Mouse (Mus musculus) layer of hippocampus, adult 9-11 months (tissue): ENCODE measurements at regions not wholly inside any gene's neighbourhood (a gene's known extent, or its start where the extent isn't known, plus 50 kb on each side); places are given as distances from the start of the nearest gene placed in this dataset.

Source experiments
- DNase-seq: peaks from one replicate; pipeline ENCODE4 v3.0.0; 2022

- DNase-seq, result no peak
Measured at GRCm38 (mm10) chr7:40784906-40785305, 113.2 kb upstream of the Vstm2b start.

DNA sequence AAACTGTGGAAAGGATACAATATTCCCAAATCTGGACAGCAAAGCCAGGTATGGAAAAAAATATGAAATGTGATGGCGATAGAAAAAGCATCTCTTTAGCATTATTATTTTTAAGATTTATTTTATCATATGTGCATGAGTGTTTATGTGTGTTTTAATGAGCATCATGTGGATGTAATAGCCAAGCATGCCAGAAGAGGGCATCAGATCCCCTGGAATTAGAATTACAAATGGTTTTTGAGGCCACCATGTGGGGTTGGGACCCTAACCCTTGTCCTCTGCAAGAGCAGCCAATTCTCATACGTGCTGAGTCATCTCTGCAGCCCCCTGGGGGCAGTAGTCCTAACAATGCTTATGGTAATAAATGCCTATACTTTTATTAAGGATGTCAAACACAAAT lies 111.4 kb upstream of the Vstm2b start:
- no peak for DNase-seq

DNA sequence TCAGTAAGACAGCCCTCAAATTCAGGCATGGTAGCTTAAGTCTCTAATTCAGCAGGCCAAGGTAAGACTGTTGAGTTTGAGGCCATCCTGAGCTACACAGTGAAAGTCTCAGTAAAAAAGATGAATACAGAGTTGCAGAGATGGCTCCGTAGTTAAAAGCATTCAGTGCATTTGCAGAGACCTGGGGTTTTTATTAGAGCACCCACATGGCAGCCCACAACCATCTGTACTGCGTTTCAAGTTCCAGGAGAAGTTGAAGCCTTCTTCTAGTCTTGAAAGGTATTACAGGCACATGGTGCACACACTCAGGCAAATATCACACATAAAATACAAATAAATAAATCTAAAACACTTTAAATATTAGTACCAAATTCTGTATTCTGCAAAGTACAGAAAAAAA lies 109.6 kb upstream of the Vstm2b start:
- DNase-seq, result peak; percentile 31

DNA sequence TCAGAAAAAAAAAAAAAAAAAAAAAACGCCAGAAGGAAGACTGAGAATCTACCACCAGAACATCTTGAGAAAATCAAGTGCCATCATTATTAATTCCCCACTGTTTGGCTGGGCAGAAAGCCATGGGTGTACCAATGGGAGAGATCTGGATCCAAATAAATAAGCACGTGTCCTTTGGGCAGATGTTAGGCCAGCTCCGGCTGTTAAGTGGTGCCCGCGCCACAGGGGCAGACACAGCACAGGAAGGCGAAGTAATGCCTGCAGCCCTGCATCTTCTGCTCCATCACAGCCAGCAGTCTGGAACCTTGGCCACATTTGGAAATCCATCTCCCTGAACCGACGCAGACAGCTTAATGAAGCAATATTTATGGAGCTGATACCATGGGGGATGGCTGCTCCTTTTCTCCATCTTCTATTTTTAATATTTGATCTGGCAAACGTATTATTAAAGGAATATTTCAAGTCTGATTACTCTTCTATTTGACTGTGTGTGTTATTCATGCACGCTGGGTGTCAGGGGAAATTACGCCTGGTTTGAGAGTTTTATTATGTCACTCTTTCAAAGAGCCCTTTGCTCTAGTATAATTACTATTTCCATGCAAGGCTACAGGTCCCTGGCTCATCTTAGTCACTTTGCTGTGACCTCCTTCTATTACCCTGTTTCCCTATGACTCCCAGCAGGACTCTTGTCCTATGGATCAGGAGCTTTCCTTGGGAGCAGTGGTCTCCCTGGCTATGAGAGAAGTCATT lies 103.5 kb upstream of the Vstm2b start:
- no peak for DNase-seq

- no peak for DNase-seq
Measured at GRCm38 (mm10) chr7:40799794-40800193, 98.3 kb upstream of the Vstm2b start.

GRCm38 (mm10) chr7:40801291-40801690 lies 96.8 kb upstream of the Vstm2b start:
- DNase-seq, result no peak

DNA sequence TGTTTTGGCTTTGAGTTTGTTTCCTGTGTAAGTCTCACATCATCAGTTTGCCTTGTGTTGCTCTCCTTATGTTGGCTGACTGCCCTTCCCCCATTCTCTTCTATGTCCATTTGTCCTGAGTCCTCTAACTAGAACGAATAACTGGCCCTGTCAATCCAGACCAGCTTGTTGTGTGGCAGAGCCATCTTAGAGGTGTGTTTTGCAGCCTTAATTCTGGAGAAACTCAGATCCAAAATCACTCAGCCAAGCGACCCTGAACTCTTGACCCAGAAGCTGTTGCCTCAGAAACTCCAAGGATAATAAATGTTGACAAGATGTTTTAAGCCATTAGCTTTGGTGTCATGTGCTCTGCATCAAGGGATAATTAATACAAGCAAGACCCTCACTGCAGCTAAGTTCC lies 92.9 kb upstream of the Vstm2b start:
- no peak for DNase-seq

GRCm38 (mm10) chr7:40805866-40806265 lies 92.3 kb upstream of the Vstm2b start:
- no peak for DNase-seq

DNA sequence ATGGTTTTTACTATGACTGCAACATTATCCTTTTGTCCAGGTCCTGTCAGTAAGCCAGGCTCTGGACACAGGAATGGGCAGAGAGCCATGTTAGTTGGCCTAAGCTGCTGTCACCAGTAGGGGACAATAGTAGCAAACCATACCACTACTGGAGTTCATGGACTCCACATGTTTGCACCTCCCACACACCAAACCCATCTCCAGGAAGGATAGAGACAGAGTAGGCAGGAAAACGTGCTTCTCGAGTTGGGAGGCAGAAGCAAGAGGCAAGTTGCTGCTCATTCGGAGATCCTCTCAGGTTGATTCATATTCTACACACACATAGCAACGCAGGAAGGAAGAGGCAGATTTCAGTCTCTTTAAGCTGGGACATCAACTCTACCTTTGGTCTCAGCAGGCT lies 85.2 kb upstream of the Vstm2b start:
- no peak for DNase-seq

DNA sequence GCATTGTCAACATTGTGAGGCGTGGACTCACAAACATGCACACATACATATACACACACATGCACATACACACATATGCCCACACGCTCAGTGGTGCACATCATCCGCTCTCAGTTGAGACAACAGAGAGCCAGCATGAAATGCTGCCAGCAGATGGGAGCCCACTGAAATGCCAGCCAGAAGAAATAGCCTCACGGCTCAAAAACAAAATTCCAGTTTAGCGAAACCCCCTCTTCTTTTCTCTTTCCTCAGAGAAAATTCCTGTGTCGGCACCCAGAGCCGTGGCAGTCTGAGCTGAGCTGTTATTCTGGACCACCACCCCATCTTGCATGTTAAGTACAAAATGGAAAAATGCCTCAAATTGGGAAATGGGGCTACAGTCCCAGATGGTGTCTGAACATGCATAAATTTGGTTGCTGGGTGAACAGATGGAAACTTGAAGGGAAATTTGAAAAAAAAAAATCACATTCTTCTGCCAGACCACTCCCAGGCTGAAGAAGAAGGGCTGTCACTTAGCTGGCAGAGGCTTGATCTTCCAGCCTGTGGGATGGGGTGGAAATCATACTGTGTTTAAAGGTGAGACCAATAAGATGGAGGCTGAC lies 72.9 kb upstream of the Vstm2b start:
- DNase-seq, result peak; percentile 62

DNA sequence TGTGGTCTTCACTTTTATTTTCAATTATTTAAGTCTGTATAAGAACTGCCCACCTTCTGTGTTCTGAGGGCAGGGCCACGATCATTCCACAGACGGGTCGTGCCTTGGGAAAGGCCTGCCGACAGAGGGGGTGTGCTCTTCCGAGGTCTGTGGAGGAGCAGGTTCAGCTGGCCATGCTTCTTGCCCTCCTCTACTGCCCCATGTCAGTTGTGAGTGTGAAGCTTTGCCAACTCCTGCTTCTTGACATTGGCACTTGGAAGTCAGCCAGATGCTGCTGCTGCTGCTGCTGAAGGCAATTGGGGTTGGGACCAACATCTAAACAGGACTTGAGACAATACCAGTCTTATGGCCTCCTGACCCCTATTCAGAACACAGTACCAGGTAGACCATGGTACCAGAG lies 68.6 kb upstream of the Vstm2b start:
- DNase-seq, result no peak

GRCm38 (mm10) chr7:40831583-40831982 lies 66.5 kb upstream of the Vstm2b start:
- peak; percentile 48 for DNase-seq

- DNase-seq, result no peak
Measured at GRCm38 (mm10) chr7:40842344-40842992, 55.7 kb upstream of the Vstm2b start.

DNA sequence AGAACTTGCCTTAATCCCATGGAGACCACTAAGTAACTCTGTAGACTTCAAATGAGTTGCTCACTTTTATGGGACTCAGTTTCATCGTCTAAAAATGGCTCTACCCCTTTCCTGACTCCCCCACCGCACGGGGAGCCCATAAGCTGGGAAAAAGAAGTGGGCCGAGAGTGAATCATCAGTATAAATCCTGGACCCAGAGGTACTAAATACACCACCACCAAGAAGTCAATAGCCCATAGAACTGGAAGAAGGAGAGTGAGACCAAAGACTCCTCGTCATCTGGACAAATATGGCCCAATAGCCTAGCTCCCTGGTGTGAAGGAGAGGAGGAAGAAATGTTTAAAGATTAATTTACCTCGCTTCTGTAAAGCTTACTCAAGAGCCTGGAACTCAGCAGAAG lies 51.6 kb upstream of the Vstm2b start:
- no peak for DNase-seq
